Mouse (Mus musculus) bone marrow, adult 2 months (tissue): ENCODE data around the gene Atp1a2.

Source experiments
- CTCF ChIP-seq: fragments of 200-500 bp; IDR thresholded peaks from 2 replicates; pipeline ENCODE4 v1.5.1; 2011; ENCODE audit warnings: low read length, control low read depth; ENCODE audit not compliant: control insufficient read depth, insufficient read depth
- POLR2A ChIP-seq: fragments of 200-500 bp; IDR thresholded peaks from 2 replicates; pipeline ENCODE4 v1.6.1; 2011; ENCODE audit warnings: low read depth, mild to moderate bottlenecking, control low read depth, low read length, borderline replicate concordance; ENCODE audit not compliant: control insufficient read depth

DNA sequence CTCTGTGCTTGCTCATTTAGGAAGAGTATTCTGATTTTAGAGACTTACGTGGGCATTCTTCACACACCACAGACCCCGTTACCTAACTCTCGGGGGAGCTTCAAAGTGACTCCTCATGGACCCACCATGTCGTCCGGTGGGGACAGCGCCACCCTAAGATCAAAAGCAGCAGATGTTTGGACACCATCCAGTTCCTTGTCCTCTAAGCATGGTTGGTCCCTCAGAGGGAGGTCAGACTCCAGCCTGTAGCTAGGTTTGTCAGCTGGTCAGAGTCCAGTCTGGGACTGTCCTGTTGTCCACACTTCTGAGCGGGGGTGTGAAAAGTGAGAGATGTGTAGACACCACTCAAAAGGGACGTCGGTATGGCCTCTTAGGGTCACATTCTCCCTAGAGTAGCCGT is 48.8 kb upstream of the Atp1a2 start:
- TF ChIP-seq CTCF (no peak), POLR2A (no peak)
